Mouse (Mus musculus): ENCODE results near the gene Clstn2. TPM values are rescaled to one million over a fixed set of nuclear protein-coding genes. Genes with fewer than 3 reads are reported as not detected.

The Clstn2 gene
- total and polyA plus RNA-seq, 3 experiments, result not detected

GRCm38 (mm10) chr9:97686826-97687425 lies 346.1 kb downstream of the Clstn2 start:
- dilution Hi-C loops (cut with MboI; ENCODE audit: extremely low pct_ligation_motif_present, extremely low pct_unique_long_range_greater_than_20kb, low sequenced_read_pairs) (no loop called here), in situ Hi-C loops (cut with MboI; ENCODE audit: low pct_ligation_motif_present, low pct_unique_long_range_greater_than_20kb, low sequenced_read_pairs) (no loop called here)
- Histone ChIP-seq H3K9me3 (replicated peaks; ENCODE audit: low read length) (peaks cover 75% of the 10 kb centered on the region), H3K27ac (ENCODE audit: insufficient read depth, low read depth) (no peak overlapping the region), H3K4me2 (ENCODE audit: insufficient read depth, low read depth, poor library complexity, severe bottlenecking) (no peak overlapping the region), H3K27me3 (replicated peaks) (no peaks in the 10 kb centered on the region), H3K4me3 (replicated peaks in 1 of 3; ENCODE audit: low read depth in 2 of 3, low read length in 2 of 3, poor library complexity in 1 of 3) (no peak overlapping the region), H3K4me1 (ENCODE audit: control insufficient read depth in 1 of 2, insufficient read depth in 2 of 2) (no peaks in the 10 kb centered on the region), H3K9ac (ENCODE audit: insufficient read depth, low read depth) (no peak overlapping the region), H3K36me3 (replicated peaks in 1 of 2; ENCODE audit: control insufficient read depth in 1 of 2, insufficient read depth in 1 of 2, low read length in 1 of 2) (no peaks in the 10 kb centered on the region), H3K79me2 (replicated peaks; ENCODE audit: control insufficient read depth, extremely low read depth, insufficient read depth, poor library complexity, severe bottlenecking) (no peaks in the 10 kb centered on the region)
- DNase-seq (ENCODE audit: extremely low read depth), result no peak
- TF ChIP-seq GABPA (IDR thresholded peaks at IDR 0.05; ENCODE audit: insufficient replicate concordance, low read depth, low read length), result no peak
- no peak for TF ChIP-seq USF1 (IDR thresholded peaks at IDR 0.05; ENCODE audit: low read depth, low read length)
- TF ChIP-seq USF2 (conservative IDR thresholded peaks at IDR 0.05; ENCODE audit: low read depth, low read length), result no peak
- TF ChIP-seq EP300 (IDR thresholded peaks at IDR 0.05; ENCODE audit: low read length), result no peak
- TF ChIP-seq ZNF384 (IDR thresholded peaks at IDR 0.05; ENCODE audit: low read depth, low read length), result no peak
- TF ChIP-seq SMC3 (IDR thresholded peaks at IDR 0.05; ENCODE audit: low read depth, low read length), result no peak
- no peak for TF ChIP-seq TBP (conservative IDR thresholded peaks at IDR 0.05; ENCODE audit: low read depth, low read length)
- TF ChIP-seq JUND (conservative IDR thresholded peaks at IDR 0.05; ENCODE audit: low read depth, low read length), result no peak
- TF ChIP-seq CHD1 (IDR thresholded peaks at IDR 0.05; ENCODE audit: low read depth, low read length), result no peak
- no peak for TF ChIP-seq E2F4 (IDR thresholded peaks at IDR 0.05; ENCODE audit: insufficient replicate concordance, low read depth, low read length)
- no peak for TF ChIP-seq ETS1 (conservative IDR thresholded peaks at IDR 0.05; ENCODE audit: low read depth, low read length)
- no peak for TF ChIP-seq MAZ (IDR thresholded peaks at IDR 0.05; ENCODE audit: low read depth, low read length)
- no peak for TF ChIP-seq MXI1 (IDR thresholded peaks at IDR 0.05; ENCODE audit: low read depth, low read length)
- no peak for TF ChIP-seq MYC (IDR thresholded peaks at IDR 0.05; ENCODE audit: low read depth, low read length)

GRCm38 (mm10) chr9:97685664-97686063 lies 347.3 kb downstream of the Clstn2 start:
- Histone ChIP-seq H3K9ac (ENCODE audit: insufficient read depth, low read depth) (no peak overlapping the region), H3K27me3 (replicated peaks) (no peaks in the 10 kb centered on the region), H3K36me3 (replicated peaks in 1 of 2; ENCODE audit: control insufficient read depth in 1 of 2, insufficient read depth in 1 of 2, low read length in 1 of 2) (no peaks in the 10 kb centered on the region), H3K9me3 (replicated peaks; ENCODE audit: low read length) (peaks cover 75% of the 10 kb centered on the region), H3K4me3 (replicated peaks in 1 of 3; ENCODE audit: low read depth in 2 of 3, low read length in 2 of 3, poor library complexity in 1 of 3) (no peak overlapping the region), H3K4me1 (ENCODE audit: control insufficient read depth in 1 of 2, insufficient read depth in 2 of 2) (no peaks in the 10 kb centered on the region), H3K79me2 (replicated peaks; ENCODE audit: control insufficient read depth, extremely low read depth, insufficient read depth, poor library complexity, severe bottlenecking) (no peaks in the 10 kb centered on the region), H3K4me2 (ENCODE audit: insufficient read depth, low read depth, poor library complexity, severe bottlenecking) (no peak overlapping the region), H3K27ac (ENCODE audit: insufficient read depth, low read depth) (no peak overlapping the region)
- TF ChIP-seq JUND (conservative IDR thresholded peaks at IDR 0.05; ENCODE audit: low read depth, low read length) (no peak), ZMIZ1 (IDR thresholded peaks at IDR 0.05; ENCODE audit: low read depth, low read length) (no peak), GABPA (IDR thresholded peaks at IDR 0.05; ENCODE audit: insufficient replicate concordance, low read depth, low read length) (no peak), POLR2A (IDR thresholded peaks at IDR 0.05; ENCODE audit: low read depth, low read length) (no peak), UBTF (IDR thresholded peaks at IDR 0.05; ENCODE audit: low read depth, low read length) (no peak), MXI1 (IDR thresholded peaks at IDR 0.05; ENCODE audit: low read depth, low read length) (no peak), PAX5 (IDR thresholded peaks at IDR 0.05; ENCODE audit: low read length) (no peak), MEF2A (IDR thresholded peaks at IDR 0.05; ENCODE audit: borderline replicate concordance, low read depth, low read length) (no peak), ELF1 (IDR thresholded peaks at IDR 0.05; ENCODE audit: low read depth, low read length) (no peak), MAZ (IDR thresholded peaks at IDR 0.05; ENCODE audit: low read depth, low read length) (no peak), RCOR1 (conservative IDR thresholded peaks at IDR 0.05; ENCODE audit: low read depth, low read length) (no peak), RAD21 (IDR thresholded peaks at IDR 0.05; ENCODE audit: low read depth, low read length) (no peak), HCFC1 (IDR thresholded peaks at IDR 0.05; ENCODE audit: low read depth, low read length) (no peak), POLR2AphosphoS2 (IDR thresholded peaks at IDR 0.05; ENCODE audit: low read depth, low read length) (no peak), ZC3H11A (IDR thresholded peaks at IDR 0.05; ENCODE audit: low read depth, low read length) (no peak)
- no peak for DNase-seq (ENCODE audit: extremely low read depth)
- dilution Hi-C loops (cut with MboI; ENCODE audit: extremely low pct_ligation_motif_present, extremely low pct_unique_long_range_greater_than_20kb, low sequenced_read_pairs), result no loop called here
- in situ Hi-C loops (cut with MboI; ENCODE audit: low pct_ligation_motif_present, low pct_unique_long_range_greater_than_20kb, low sequenced_read_pairs), result no loop called here

Data from CH12.LX (cell line).